Mouse (Mus musculus) small intestine, adult 2 months (tissue): ENCODE data around the gene Madcam1.

Experiments used
- CTCF ChIP-seq: fragments of 200-500 bp; IDR thresholded peaks from 2 replicates; pipeline ENCODE4 v1.5.1; 2012; ENCODE audit warnings: low read depth, mild to moderate bottlenecking, control low read depth, inconsistent platforms, low read length, moderate library complexity, mixed read lengths; ENCODE audit not compliant: insufficient replicate concordance, insufficient read length; ENCODE audit errors: extremely low read depth
- POLR2A ChIP-seq: fragments of 200-500 bp; IDR thresholded peaks from 2 replicates; pipeline ENCODE4 v1.6.1; 2012; ENCODE audit warnings: low read depth, mild to moderate bottlenecking, control low read depth, inconsistent platforms, low read length, moderate library complexity

DNA sequence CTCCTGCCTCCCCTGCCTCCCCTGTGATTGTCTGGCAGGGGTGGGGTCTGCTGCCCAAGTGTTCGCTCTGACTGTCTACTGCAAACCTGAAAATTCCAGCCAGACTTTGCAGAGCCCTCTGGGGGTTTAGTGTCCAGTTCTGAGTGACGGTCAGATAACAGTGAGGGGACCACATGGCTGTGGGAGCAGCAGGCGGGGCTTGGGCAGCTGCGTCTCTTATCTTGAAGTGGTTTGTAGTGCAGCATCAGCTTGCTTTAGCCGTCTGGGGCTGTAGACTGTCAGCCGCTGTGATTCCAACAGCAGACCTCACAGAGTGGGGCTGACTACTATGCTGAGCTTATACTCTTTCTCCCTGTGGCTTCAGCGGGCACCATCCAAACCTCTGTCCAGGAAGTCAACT is 44.9 kb downstream of the Madcam1 start:
- TF ChIP-seq POLR2A (no peak), CTCF (no peak)
